Mouse (Mus musculus) left cerebral cortex, postnatal 4 days (tissue): ENCODE results near the gene Tnnc2. TPM values are rescaled to one million over a fixed set of nuclear protein-coding genes. Genes with fewer than 3 reads are reported as not detected.
A peak's percentile ranks its signal among the peaks of the same experiment; 100 is the strongest.

ENCODE experiments used
- DNase-seq: peaks from one replicate; pipeline ENCODE4 v3.0.0-alpha.2; 2022
- intact Hi-C: fragments of 180-260 bp; cut with DNase I; formaldehyde crosslinking; loops from one replicate; pipeline ENCODE4 v1.15.1; 2025
- total RNA-seq, 2 experiments: library from RNA; stranded (reverse); gene quantifications; 2 replicates each; pipeline ENCODE4 v1.2.3; 2021

Gene Tnnc2
- total RNA-seq, 2 experiments from 2014 or later = not detected

GRCm38 (mm10) chr2:164777246-164778014 is 2.3 kb downstream of the Tnnc2 start:
- DNase-seq = no peak
- intact Hi-C loops = no loop called here

DNA sequence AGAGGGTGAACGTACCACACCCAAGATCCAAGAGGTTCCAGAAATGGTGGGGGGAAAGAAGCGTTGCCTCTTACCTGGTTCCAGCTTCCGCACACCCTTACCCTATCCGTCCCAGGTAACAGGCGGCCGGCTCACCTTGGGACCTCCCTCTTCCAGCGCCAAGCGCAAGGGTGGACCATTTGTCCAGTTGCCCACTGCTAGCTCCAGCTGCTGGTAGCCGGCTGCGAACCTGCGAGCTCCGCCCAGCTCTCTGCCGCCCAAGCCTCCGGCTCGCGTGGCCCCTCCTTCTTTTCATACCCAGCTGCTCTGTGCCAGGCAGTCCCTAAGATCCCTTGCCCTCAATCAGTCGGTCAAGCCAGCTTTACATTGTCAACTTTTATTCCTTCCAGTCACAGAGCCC is 3.0 kb downstream of the Tnnc2 start:
- no peak for DNase-seq
- intact Hi-C loops = no loop called here

DNA sequence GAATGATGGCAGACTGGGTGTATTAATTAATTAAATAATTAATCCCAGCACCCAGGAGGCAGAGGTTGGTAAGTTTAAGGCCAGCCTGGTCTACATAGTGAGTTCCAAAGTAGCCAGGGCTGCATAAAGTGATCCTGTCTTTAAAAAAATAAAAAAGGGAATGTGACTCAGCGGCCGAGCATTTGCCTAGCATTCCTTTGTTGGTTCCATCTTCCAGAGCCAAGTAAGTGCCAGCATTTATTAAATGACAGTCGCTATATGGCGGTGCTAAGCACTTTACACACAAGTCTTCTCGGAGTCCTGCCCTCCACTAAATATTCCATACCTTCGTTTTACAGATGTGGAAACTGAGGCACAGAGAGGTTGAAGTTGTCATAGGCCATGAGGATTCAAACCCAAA is 3.6 kb downstream of the Tnnc2 start:
- intact Hi-C loops = no loop called here

GRCm38 (mm10) chr2:164773989-164774364 is 5.8 kb downstream of the Tnnc2 start:
- intact Hi-C loops = no loop called here
- DNase-seq = no peak

More for the DNA sequence above, 3.6 kb downstream of the Tnnc2 start:
- DNase-seq = no peak

- DNase-seq = no peak
- intact Hi-C loops = no loop called here
These were observed 6.4 kb downstream of the Tnnc2 start for GRCm38 (mm10) chr2:164773229-164773988.

DNA sequence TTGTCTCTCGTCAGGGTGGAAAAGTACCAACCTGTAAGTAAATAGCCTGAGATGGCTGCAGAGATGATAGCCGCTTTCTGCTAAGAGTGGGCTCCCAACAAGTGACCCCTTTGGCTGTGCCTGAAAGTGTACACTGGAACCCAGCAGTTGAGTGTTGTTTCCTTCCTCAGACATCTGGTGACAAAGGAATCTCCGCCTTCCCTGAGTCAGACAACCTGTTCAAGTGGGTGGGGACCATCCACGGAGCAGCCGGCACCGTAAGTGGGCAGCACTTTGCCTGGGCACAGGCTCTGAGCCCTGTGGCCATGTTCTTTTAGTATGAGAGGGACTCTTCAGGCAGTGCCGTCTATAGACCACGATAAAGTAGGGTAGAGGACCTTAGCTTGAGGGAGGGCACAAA is 8.6 kb downstream of the Tnnc2 start:
- DNase-seq = no peak
- intact Hi-C loops = no loop called here

DNA sequence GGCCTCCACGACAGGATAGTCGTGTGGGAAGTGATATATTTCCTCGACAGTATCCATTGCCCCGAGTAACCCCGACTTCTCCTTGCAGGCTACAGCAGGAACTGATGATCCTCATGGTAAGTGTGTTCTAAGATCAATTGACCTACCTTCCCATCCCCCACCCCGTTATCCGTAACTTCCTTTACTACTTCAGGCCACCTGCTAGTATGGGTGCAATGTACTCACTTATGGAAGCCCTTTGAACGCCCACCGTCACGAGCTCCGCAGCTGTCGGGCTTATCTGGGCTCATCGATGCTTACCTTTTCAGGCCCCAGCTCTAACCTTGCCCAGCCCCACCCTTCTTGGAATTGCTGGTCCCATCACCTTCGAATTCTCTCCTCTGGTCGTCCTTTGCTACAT is 9.5 kb downstream of the Tnnc2 start:
- no peak for DNase-seq
- intact Hi-C loops = no loop called here

DNA sequence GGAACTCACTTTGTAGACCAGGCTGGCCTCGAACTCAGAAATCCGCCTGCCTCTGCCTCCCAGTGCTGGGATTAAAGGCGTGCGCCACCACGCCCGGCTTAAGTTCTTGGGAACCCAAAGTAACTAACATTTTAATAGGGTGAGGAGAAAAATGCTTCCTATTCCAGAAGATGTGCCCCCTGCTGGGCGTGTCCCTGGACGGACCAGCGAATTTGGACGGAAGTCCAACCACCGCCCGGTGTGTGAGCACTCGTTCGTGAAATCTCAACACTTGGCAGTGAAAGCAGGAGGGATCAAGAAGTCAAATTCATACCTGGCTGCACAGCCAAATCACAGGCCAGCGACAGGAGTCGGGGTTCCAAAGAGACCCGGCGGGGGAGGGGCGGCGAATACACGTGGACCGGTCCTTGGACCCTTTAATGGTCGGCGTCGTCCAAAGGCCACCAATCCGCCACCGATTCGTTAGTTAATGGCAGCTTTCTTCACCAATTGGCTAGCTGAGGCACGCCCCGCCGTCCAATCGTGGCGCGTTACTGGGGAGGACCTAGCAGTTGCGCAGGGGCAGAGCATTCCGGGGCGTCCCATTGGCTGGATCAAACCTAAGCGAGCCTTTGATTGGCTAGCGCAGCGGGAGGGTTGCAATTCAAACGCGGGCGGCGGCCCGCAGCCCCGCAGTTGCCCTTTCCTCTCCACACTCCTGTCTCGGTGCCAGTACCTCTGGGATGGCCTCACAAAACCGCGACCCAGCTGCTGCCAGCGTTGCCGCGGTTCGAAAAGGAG is 10.3 kb downstream of the Tnnc2 start, which contains the start of gene Ube2c:
Ube2c (plus strand) TSS at position 641 of the 780 bp plus-strand sequence.
- intact Hi-C loops = no loop called here
- DNase-seq = peak; percentile 98

GRCm38 (mm10) chr2:164767812-164768540 is 11.8 kb downstream of the Tnnc2 start:
- DNase-seq = peak; percentile 60
- intact Hi-C loops = no loop called here

GRCm38 (mm10) chr2:164765841-164766240 is 13.9 kb downstream of the Tnnc2 start:
- DNase-seq = no peak
- intact Hi-C loops = no loop called here

DNA sequence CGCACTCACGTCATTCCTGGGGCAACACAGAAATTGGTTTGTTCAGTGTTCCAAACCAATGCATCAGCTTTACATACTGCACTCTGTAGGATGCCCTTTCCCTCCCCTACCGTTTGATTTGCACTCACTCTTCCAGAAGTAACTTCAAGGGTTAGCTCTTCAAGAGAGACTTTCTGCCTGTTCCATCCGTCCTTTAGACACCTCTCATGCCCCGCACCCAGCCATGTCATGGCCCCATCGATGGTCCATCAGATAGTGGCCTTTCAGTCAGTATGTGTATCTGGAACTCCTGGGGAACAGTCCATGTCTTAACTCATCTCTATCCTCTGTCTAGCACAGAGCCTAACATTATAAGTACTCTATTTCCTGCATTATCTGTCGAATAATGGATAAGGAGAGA is 17.2 kb downstream of the Tnnc2 start:
- intact Hi-C loops = no loop called here
- no peak for DNase-seq

DNA sequence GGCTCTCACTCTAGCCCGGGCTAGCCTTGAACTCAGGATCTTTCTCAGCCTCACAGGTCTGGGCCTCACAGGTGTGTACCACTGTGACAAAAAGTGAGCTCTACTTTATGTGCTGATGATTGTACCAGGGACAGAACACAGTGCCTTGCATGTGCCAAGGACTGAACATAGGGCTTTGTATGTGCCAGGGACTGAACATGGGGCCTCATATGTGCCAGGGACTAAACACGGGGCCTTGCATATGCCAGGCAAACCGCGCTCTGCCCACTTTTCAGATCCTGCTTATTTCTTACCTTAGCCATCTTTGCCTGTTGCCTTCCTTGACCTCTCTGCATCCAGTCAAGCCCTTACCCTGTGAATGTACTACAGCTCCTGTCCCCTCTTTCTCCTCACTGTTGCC is 17.8 kb downstream of the Tnnc2 start:
- no peak for DNase-seq
- intact Hi-C loops = no loop called here

- intact Hi-C loops = no loop called here
- peak; percentile 33 for DNase-seq
These were observed 18.3 kb downstream of the Tnnc2 start for GRCm38 (mm10) chr2:164761502-164761901.

DNA sequence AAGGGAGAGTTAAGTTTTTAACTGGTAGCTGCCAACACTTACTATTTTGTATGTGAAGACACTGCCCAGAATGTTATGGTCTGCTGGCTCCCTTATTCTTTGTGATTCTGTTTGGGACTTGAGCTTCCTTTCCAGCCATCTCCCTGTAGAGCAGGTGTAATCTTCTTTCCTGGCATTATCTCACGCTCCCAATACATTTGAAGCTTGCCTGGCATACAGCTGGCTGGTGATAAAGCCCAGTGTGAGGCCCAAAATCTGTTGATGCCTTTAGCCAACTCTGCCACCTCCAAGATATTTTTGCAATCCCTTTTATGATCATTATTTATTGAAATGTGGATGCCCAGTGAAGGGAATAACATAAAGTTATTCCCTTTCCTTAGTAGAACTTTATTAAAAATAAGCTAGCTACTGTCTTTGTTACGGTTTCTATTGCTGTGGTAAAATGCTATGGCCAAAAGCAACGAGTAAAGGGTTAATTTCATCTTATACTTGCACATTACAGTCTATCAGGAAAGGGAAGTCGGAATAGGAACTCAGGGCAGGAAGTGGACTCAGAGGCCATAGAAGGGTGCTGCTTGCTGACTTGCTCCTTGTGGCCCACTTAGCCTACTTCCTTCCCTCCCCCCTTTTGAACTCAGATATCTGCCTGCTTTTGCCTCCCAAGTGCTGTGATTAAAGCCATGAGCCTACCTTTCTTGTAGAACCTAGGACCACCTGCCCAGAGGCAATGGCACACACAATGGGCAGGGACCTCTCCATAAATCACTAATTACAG is 19.5 kb downstream of the Tnnc2 start:
- no peak for DNase-seq
- intact Hi-C loops = no loop called here

DNA sequence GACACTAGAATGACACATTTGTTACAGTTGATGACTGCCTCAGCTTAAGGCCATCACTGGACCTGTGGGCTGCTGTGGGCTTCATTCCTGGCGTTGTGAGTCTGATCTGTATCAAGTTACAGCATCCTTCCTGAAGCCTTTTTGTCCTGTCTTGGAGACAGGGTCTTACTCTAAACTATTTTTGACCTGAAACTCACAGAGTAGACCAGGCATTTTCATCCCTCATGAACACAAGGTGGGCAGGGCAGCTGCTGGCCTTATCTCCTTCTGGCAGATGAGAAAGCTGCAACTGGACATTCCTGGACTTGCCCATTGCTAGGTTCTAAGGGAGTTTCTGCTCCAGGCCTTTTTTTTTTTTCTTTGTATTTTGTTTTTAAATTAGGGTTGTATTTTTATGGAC is 21.1 kb downstream of the Tnnc2 start:
- intact Hi-C loops = no loop called here
- no peak for DNase-seq

DNA sequence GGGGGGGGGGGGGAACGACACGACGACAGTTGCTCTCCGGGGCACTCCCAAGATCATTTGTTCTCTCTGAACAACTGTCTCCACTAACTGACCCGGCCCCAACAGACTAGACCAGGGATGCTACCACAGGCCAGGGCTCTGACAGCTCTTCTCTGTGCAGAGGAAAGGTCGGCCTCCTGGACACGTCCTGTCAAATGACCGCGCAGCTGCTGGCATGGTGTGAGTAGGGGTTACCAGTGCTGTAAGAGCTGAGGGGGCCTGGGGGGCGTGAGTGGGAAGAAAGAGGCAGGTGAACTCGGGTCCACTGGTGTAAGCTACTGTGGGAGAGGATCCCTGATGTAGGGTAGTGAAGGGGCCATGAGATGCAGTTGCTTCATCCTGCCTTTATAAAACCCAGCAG is 21.9 kb downstream of the Tnnc2 start:
- DNase-seq = no peak
- intact Hi-C loops = no loop called here

DNA sequence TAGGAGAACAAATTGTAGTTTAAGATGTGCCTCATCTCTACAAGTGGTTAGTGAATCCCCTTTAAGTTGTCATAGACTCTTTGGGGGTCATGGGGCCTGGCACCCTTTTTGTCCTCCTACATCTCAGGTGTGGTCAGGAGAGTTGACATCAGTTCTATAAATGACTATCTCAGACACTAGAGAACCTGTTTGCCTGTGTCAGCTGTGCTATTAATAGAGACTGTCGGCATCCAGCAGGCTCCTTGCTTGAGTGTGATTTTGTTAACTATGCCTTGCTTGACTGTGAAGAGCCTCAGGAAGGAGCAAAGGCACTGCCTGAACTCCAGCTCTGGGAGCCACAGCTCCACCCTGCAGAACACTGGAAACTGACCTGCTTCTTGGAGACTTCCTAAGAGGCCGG is 25.0 kb downstream of the Tnnc2 start:
- intact Hi-C loops = no loop called here
- no peak for DNase-seq

- intact Hi-C loops = no loop called here
- DNase-seq = no peak
These were observed 25.7 kb downstream of the Tnnc2 start for GRCm38 (mm10) chr2:164754105-164754504.

DNA sequence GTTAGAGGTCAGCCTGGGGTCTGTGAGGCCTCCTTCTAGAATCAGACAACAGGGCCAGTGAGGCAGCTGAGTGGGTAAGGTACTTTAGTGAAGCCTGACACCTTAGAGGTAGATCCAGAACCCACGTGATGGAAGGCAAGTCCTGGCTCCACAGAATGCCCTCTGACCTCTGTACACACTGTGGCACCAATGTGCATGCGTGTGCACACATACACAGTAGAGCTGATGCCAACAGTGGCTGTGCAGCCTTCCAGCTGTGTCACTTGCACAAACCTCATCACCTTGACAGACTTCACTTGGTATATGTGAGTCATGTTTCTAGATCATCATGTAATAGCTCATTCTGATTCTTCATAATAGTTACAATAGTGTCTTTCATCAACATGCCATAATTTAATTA is 27.3 kb downstream of the Tnnc2 start:
- DNase-seq = no peak
- intact Hi-C loops = no loop called here

DNA sequence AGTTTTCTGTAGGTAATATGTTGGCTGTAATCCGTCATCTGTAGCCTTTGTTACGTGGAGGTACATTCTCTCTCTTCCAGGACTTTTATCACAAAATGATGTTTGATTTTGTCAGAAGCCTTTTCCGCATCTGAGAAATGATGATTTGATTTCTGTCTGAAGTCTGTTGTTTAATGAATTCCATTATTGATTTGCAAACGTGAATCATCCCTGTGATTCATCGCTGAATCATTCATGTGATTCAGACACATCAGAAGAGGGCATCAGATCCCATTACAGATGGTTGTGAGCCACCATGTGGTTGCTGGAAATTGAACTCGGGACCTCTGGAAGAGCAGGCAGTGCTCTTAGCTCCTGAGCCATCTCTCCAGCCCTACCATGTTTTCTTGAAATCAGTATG is 30.8 kb downstream of the Tnnc2 start:
- intact Hi-C loops = no loop called here

More for the DNA sequence above, 30.8 kb downstream of the Tnnc2 start:
- no peak for DNase-seq
